Mouse (Mus musculus) cerebellum, adult 2 months (tissue): ENCODE results near the gene Ssc4d.

Experiments
- CTCF ChIP-seq: fragments of 200-500 bp; IDR thresholded peaks from 2 replicates; pipeline ENCODE4 v1.5.1; 2011; ENCODE audit warnings: low read depth, mild to moderate bottlenecking, control low read depth, low read length, moderate library complexity, borderline replicate concordance; ENCODE audit not compliant: insufficient read depth
- POLR2A ChIP-seq: fragments of 200-500 bp; IDR thresholded peaks from 2 replicates; pipeline ENCODE4 v1.6.1; 2011; ENCODE audit warnings: low read length, control low read depth, borderline replicate concordance; ENCODE audit not compliant: insufficient read depth

- TF ChIP-seq CTCF = no peak
- TF ChIP-seq POLR2A = no peak
Measured at GRCm38 (mm10) chr5:135951660-135952059, 22.7 kb downstream of the Ssc4d start.
